Mouse (Mus musculus) heart, embryonic 12.5 days (tissue): ENCODE measurements at regions not wholly inside any gene's neighbourhood (a gene's known extent, or its start where the extent isn't known, plus 50 kb on each side); places are given as distances from the start of the nearest gene placed in this dataset.

ENCODE experiments used
- ATAC-seq: fragments of 200-750 bp; cut with Nextera tagmentation; 2 replicates; pipeline ENCODE4 v1.8.0; 2017; ENCODE audit warnings: moderate TSS enrichment, moderate library complexity; ENCODE audit not compliant: insufficient number of reproducible peaks, low FRiP score
- H3K27ac ChIP-seq: fragments of 300-500 bp; sonication (generic); 2 replicates; pipeline ENCODE4 v1.5.1; 2016; ENCODE audit warnings: mild to moderate bottlenecking, moderate library complexity; ENCODE audit not compliant: poor library complexity, severe bottlenecking
- H3K27me3 ChIP-seq: fragments of 300-500 bp; sonication (generic); replicated peaks from 2 replicates; pipeline ENCODE4 v1.6.1; 2016; ENCODE audit warnings: mild to moderate bottlenecking, moderate library complexity
- H3K36me3 ChIP-seq: fragments of 300-500 bp; sonication (generic); 2 replicates; pipeline ENCODE4 v1.6.1; 2016; ENCODE audit warnings: mild to moderate bottlenecking, moderate library complexity
- H3K4me1 ChIP-seq: fragments of 300-500 bp; sonication (generic); replicated peaks from 2 replicates; pipeline ENCODE4 v1.6.1; 2016; ENCODE audit warnings: mild to moderate bottlenecking
- H3K4me2 ChIP-seq: fragments of 300-500 bp; sonication (generic); 2 replicates; pipeline ENCODE4 v1.6.1; 2016; ENCODE audit warnings: mild to moderate bottlenecking, moderate library complexity
- H3K4me3 ChIP-seq: fragments of 300-500 bp; sonication (generic); 2 replicates; pipeline ENCODE4 v1.5.1; 2016; ENCODE audit warnings: mild to moderate bottlenecking
- H3K9ac ChIP-seq: fragments of 300-500 bp; sonication (generic); 2 replicates; pipeline ENCODE4 v1.6.1; 2016; ENCODE audit warnings: mild to moderate bottlenecking, moderate library complexity
- H3K9me3 ChIP-seq: fragments of 300-500 bp; sonication (generic); replicated peaks from 2 replicates; pipeline ENCODE4 v1.6.1; 2016; ENCODE audit warnings: mild to moderate bottlenecking, moderate library complexity
- WGBS: fragments of 180-500 bp; shearing (Covaris S2); methylation state at CpG from one replicate; pipeline ENCODE4 v1.1.7; 2016; 5-methylcytosine and 5-hydroxymethylcytosine counted together

DNA sequence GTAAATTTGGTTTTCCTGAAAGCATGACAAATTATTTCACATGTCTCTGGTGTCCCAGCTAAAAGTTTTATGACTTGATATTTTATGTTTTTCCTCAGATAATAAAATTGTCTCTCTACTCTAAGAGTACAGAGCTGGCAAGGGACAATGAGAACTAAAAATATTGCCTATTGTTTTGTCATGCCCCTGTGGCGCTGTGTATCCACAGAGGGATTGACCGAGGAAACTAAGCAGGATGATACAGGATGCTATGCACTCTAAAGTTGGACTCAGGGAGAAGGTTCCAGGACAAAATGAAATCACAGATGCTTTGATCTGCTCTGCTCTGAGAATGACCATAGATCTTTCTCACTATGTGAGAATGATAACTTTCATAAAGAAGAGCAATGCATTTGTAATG lies 1203.3 kb upstream of the Flrt2 start:
- Histone ChIP-seq H3K27ac (no peak overlapping the region), H3K36me3 (no peaks in the 10 kb centered on the region), H3K4me3 (no peak overlapping the region), H3K4me2 (no peak overlapping the region), H3K4me1 (no peaks in the 10 kb centered on the region), H3K27me3 (no peaks in the 10 kb centered on the region), H3K9ac (no peak overlapping the region), H3K9me3 (no peaks in the 10 kb centered on the region)
- ATAC-seq: no peak
- WGBS: 57% methylated on average over 2 of the region's 2 CpGs

DNA sequence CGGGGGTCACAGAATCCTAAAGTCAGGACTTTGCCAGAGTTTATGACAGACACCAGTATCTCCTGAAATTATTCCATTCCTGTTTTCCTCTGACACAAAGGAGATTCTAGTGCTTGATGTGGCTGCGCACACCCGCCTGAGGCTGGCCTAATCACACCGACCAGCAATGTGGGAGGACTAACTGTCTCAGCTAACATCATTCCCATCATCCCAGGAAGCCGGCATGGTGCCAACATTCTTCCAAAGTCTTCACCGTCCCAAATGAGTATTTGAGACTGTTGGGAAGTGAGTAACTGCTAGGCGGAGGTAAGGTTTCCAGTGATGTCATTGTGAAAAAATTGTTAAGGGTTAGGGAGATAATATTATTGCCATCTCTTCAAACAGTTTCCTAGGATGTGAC lies 1183.9 kb upstream of the Flrt2 start:
- Histone ChIP-seq H3K4me3 (no peak overlapping the region), H3K36me3 (no peaks in the 10 kb centered on the region), H3K4me1 (peaks cover 3% of the 10 kb centered on the region; the same call in 1 of the 2 replicates), H3K27me3 (no peaks in the 10 kb centered on the region), H3K27ac (no peak overlapping the region), H3K4me2 (no peak overlapping the region), H3K9ac (no peak overlapping the region), H3K9me3 (no peaks in the 10 kb centered on the region)
- no peak for ATAC-seq
- WGBS: 58% methylated on average over 7 of the region's 7 CpGs

DNA sequence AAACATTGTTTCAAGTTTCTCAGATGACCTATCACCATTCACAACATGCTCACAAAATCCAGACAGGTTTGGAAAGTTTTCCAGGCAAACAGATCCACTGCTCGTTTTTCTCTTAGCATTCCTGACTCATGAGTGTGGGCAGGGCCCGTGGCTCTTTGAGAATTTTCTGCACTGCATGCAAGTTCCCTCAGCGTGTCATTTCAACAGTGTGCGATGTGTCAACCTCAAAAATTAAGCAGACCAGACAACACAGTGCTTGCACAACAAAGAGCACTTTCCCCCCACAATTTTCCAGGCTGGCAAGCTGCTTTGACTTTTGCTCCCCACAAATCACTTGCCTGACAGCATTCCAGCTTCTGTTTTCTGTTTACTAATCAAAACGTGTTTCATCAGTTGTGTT lies 1182.2 kb upstream of the Flrt2 start:
- no peak for ATAC-seq
- no peak overlapping the region for H3K27ac ChIP-seq

DNA sequence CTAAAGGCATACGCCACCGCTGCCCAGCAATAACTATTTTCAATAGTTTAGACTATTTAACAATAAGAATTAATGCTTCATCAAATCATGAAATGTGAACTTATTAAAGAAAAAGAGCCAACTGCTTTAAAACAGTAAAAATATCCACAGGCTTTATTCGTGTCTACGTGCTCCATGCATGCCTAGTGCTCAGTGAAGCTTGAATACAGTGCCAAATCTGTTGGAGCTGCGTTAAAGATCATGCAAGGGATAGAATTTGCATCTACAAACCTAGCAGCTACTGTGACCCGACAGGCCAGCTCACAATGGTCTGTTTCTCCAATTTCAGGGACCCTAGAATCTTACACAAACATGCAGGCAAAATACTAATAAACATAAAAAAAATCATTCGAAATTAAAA lies 1147.3 kb upstream of the Flrt2 start:
- no peaks in the 10 kb centered on the region for H3K36me3 ChIP-seq
- no peaks in the 10 kb centered on the region for H3K4me1 ChIP-seq
- no peak for ATAC-seq
- no peak overlapping the region for H3K4me3 ChIP-seq
- no peak overlapping the region for H3K27ac ChIP-seq
- no peaks in the 10 kb centered on the region for H3K9me3 ChIP-seq
- WGBS: 85% methylated on average over 7 of the region's 7 CpGs
- no peak overlapping the region for H3K9ac ChIP-seq
- no peaks in the 10 kb centered on the region for H3K27me3 ChIP-seq
- no peak overlapping the region for H3K4me2 ChIP-seq

More for the DNA sequence above, 1182.2 kb upstream of the Flrt2 start:
- Histone ChIP-seq H3K27me3 (no peaks in the 10 kb centered on the region), H3K4me2 (no peak overlapping the region), H3K36me3 (no peaks in the 10 kb centered on the region), H3K9me3 (no peaks in the 10 kb centered on the region), H3K9ac (no peak overlapping the region), H3K4me1 (peaks cover 3% of the 10 kb centered on the region; the same call in 1 of the 2 replicates), H3K4me3 (no peak overlapping the region)
- WGBS: 24% methylated on average over 5 of the region's 5 CpGs

DNA sequence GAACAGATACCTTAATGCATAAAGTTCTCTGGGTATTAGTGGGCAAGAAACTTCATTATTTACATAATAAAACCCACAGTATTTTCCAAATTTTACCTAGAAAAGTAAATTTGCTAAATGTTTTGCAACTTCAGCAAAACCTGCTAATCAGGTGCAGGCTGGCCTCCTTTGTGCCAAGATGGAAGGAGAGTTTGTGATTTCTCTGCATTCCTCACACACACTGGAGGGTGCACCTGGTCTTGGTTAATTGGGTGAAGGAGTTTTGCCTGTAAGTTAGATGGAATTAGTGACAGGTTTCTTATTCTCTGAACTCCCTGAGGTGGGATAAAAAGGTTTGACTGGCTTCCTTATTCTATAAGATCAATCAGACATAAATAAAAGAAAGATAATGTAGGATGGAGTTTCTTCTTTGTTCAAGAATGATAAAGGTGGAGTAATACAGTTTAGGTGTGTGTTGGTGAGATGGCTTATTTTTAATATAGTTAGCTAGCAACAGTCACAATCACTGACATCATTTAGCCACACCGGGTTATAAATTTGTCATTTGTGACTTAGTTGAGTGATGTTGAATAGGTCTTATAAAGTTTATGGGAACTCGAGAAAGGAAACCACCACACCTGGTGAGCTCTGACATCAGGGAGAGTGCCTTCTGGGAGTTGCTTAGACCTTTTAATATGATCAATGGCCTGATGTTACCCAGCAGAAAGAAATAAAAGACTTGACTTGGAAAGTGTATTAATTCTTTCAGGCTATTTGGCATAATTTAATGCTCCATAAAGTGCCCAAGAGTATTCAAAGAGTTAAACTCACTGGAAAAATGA lies 1131.4 kb upstream of the Flrt2 start:
- H3K9ac ChIP-seq: no peak overlapping the region
- no peaks in the 10 kb centered on the region for H3K9me3 ChIP-seq
- no peak overlapping the region for H3K4me2 ChIP-seq
- no peaks in the 10 kb centered on the region for H3K36me3 ChIP-seq
- H3K27me3 ChIP-seq: no peaks in the 10 kb centered on the region
- WGBS: 84% methylated on average over 2 of the region's 2 CpGs
- peaks cover 3% of the 10 kb centered on the region; the same call in 1 of the 2 replicates for H3K4me1 ChIP-seq
- no peak overlapping the region for H3K4me3 ChIP-seq
- no peak for ATAC-seq
- H3K27ac ChIP-seq: no peak overlapping the region

DNA sequence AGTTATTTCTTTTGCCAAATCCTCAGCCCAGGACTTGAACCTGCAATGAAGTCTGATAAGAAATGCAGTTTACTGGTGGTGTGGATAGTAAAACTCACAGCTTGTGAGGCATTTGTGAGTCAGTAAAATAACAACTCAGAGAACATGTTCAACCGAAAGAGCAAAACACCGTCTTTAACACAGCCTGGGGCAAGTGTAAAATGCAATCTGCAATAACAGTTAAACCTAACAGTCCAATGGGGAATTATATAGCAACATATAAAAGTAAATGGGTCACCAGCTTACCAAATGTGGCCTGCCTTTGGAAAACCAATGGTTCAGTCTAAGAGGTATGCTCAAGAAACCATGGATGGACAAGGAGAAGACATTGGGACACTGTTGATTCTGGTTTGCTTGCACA lies 1117.0 kb upstream of the Flrt2 start:
- no peak for ATAC-seq
- no peaks in the 10 kb centered on the region for H3K27me3 ChIP-seq
- H3K9me3 ChIP-seq: no peaks in the 10 kb centered on the region
- H3K4me1 ChIP-seq: no peaks in the 10 kb centered on the region
- H3K4me2 ChIP-seq: no peak overlapping the region
- no peak overlapping the region for H3K4me3 ChIP-seq
- WGBS: 65% methylated on average over 2 of the region's 2 CpGs
- H3K36me3 ChIP-seq: no peaks in the 10 kb centered on the region
- no peak overlapping the region for H3K27ac ChIP-seq
- H3K9ac ChIP-seq: no peak overlapping the region

DNA sequence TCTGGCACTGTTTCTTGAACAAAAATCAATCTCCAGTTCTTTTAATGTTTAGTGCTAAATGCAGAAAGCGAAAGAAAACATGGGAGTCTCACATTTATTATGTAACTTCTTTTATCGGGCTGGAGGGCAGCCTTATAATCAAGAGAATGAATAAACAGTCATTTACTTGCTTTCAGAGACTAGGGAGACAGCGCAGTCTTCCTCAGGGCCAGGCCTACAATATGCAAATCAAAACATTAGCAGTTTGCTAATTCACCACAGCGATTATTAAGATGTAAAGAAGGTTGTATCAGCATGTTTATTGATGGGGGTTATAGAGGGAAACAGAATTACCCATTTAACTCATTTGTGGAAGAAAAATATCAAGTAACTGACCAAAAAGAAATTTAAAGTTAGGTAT lies 1111.7 kb upstream of the Flrt2 start:
- no peaks in the 10 kb centered on the region for H3K9me3 ChIP-seq
- H3K27me3 ChIP-seq: no peaks in the 10 kb centered on the region
- no peak overlapping the region for H3K4me3 ChIP-seq
- H3K9ac ChIP-seq: no peak overlapping the region
- no peak overlapping the region for H3K4me2 ChIP-seq
- peaks cover 8% of the 10 kb centered on the region; the same call in 1 of the 2 replicates for H3K4me1 ChIP-seq
- no peaks in the 10 kb centered on the region for H3K36me3 ChIP-seq
- no peak for ATAC-seq
- 55% methylated on average over 4 of the region's 4 CpGs for WGBS
- no peak overlapping the region for H3K27ac ChIP-seq

DNA sequence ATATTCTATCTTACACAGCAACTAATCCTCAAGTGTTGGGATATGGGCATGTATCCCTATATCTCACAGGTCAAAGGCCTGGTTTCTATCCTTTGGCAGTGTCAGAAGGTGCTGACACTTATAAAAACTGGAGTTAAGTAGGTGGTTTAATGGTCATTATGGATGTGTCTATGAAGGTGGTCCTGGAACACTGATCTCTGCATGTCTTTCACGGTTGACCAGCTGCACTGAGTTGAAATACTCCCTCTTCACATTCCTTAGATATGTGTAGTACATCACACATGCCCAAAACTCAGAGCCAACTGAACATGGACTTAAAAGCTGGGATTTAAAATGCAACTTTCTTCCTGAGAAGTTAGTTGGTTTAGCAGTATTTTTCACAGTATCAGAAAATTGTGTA lies 1107.7 kb upstream of the Flrt2 start:
- Histone ChIP-seq H3K4me1 (peaks cover 13% of the 10 kb centered on the region; the same call in 1 of the 2 replicates), H3K27ac (no peak overlapping the region), H3K9me3 (no peaks in the 10 kb centered on the region), H3K27me3 (no peaks in the 10 kb centered on the region), H3K9ac (no peak overlapping the region), H3K36me3 (no peaks in the 10 kb centered on the region), H3K4me2 (no peak overlapping the region), H3K4me3 (no peak overlapping the region)
- WGBS: 22% methylated on average over 1 of the region's 1 CpGs
- ATAC-seq: peak; percentile 39; the same call in 1 of the 2 replicates

DNA sequence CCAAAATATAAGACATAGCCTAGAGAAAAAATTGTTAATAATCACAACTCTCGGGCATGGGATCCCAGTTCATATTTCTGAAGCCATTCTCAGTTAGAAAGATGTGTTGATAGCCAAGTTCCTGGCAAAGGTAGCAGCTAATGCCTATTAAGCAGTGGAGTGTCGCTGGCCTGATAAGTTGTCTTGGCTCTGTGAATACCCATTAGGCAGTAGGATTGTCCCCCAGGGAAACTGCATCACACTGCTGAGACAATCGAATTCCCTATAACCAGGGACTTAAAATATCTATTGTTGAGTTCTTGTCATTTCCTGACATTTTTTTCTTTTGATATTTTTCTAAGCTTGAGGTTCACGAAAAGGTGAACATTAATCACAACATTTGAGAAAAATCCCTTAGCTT lies 1105.0 kb upstream of the Flrt2 start:
- no peak overlapping the region for H3K9ac ChIP-seq
- no peak overlapping the region for H3K4me3 ChIP-seq
- H3K27me3 ChIP-seq: no peaks in the 10 kb centered on the region
- ATAC-seq: no peak
- H3K9me3 ChIP-seq: no peaks in the 10 kb centered on the region
- peaks cover 13% of the 10 kb centered on the region; the same call in 1 of the 2 replicates for H3K4me1 ChIP-seq
- H3K27ac ChIP-seq: no peak overlapping the region
- no peaks in the 10 kb centered on the region for H3K36me3 ChIP-seq
- no peak overlapping the region for H3K4me2 ChIP-seq
- WGBS: 53% methylated on average over 4 of the region's 4 CpGs

DNA sequence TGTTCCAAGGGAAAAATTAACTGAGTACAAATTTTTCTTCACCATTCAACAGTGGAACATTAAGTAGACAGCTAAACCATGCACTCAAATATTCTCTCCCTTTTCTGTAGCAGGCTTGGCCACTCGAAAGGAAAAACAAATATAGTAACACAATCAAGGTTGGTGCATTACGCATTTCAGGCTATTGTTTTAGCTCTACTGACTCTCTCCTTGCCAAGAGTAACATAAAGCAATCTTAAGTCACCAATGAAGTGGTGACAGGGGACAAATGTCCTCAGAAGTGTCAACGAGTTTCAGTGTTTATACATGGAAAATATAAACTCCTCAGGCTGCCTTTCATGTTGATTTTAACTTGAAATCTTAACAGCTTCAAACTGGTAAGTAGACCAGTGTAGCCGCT lies 1103.4 kb upstream of the Flrt2 start:
- ATAC-seq: peak; percentile 84

DNA sequence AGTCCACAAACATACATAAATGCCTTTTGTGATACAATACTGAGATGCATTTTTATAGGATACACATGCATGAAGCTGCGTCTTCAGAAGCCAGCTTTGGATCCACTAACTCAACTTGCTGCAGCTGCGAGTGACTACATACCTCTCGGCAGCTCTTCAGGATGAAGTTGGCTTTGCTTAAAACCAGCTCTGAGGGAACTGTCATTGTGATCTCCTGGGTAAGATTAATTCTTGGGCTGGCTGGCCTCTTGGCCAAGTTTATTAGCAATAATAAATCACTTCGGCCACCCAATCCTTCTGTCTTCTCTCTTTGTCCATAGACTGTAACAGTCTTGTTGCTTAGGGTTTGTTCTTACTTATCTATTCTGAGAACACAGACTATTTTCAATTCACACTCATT lies 1103.0 kb upstream of the Flrt2 start:
- peaks cover 13% of the 10 kb centered on the region; the same call in 1 of the 2 replicates for H3K4me1 ChIP-seq
- WGBS: 32% methylated on average over 4 of the region's 4 CpGs
- H3K4me2 ChIP-seq: peak overlapping the region; percentile 27
- 0 out of 2 replicates have a peak, but pooled peaks cover 4% of the 10 kb centered on the region for H3K27me3 ChIP-seq
- no peaks in the 10 kb centered on the region for H3K36me3 ChIP-seq
- no peaks in the 10 kb centered on the region for H3K9me3 ChIP-seq
- ATAC-seq: peak; percentile 39; the same call in 1 of the 2 replicates
- H3K9ac ChIP-seq: no peak overlapping the region
- H3K4me3 ChIP-seq: 0 out of 2 replicates have a peak overlapping the region, but pooled peaks have one; percentile 3
- peak overlapping the region; percentile 71 for H3K27ac ChIP-seq

More for the DNA sequence above, 1103.4 kb upstream of the Flrt2 start:
- 10% methylated on average over 4 of the region's 4 CpGs for WGBS
- H3K4me2 ChIP-seq: peak overlapping the region; percentile 27
- H3K9me3 ChIP-seq: no peaks in the 10 kb centered on the region
- H3K9ac ChIP-seq: no peak overlapping the region
- H3K4me1 ChIP-seq: peaks cover 13% of the 10 kb centered on the region; the same call in 1 of the 2 replicates
- H3K27ac ChIP-seq: peak overlapping the region; percentile 71
- 0 out of 2 replicates have a peak, but pooled peaks cover 4% of the 10 kb centered on the region for H3K27me3 ChIP-seq
- 0 out of 2 replicates have a peak overlapping the region, but pooled peaks have one; percentile 3 for H3K4me3 ChIP-seq
- H3K36me3 ChIP-seq: no peaks in the 10 kb centered on the region
